ENCODE assay signal across 32 mouse cellular contexts in the genomic region with DNA sequence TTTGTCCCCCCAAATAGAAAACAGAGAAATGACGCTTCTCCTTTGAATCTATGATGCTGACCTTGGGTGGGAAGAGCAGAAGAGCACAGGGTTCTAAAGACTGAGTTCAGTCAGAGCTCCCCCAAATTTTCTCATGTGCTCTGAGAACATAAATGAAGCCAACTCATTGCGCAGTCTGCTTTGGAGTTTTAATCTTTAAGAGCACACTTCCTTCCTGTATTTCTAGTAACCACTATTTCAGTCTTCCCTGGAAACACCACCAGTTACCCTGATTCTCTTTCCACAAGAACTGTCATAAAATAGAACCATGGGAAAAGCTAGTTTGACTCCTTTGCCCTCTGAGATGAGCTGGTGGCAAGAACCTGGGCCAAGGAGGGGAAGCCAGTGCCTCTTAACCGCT.
A peak's percentile ranks its signal among the peaks of the same experiment; 100 is the strongest.
DNase-seq lines count a peak whose midpoint lies in the region; ATAC-seq and TF ChIP-seq lines count a peak whose summit lies in the region.
"Had no signal": no experiment of that assay in that cellular context is flagged by ENCODE, and none has a peak within 500 bp of the region (broad histone marks: within the 10 kb centered on the region; RNA-seq: fewer than 3 reads in every experiment).

No protein-coding gene starts in this region.

- H3K79me2 ChIP-seq in MEL (ENCODE audit: control insufficient read depth, insufficient read depth, low read length, poor library complexity), result no peaks in the 10 kb centered on the region

- no peak for DNase-seq in heart, postnatal 0 days (ENCODE audit: low spot score)
- DNase-seq in heart, postnatal 25 days (ENCODE audit: low spot score), result no peak
- peak; percentile 50 for DNase-seq in MEL (ENCODE audit: low read depth, low spot score)
- no peak for DNase-seq in gastrocnemius, adult 18-20 months (ENCODE audit: low spot score)
- no peak for DNase-seq in liver, embryonic 11.5 days (ENCODE audit: low spot score)
- no peak for DNase-seq in left cerebral cortex, postnatal 25 days (ENCODE audit: low spot score in 2 of 2)
- DNase-seq: adrenal gland, postnatal 25 days; cerebellum, adult 2 months; cerebellum, postnatal 36 days; heart, postnatal 14 days; kidney, adult 8-10 months; kidney, postnatal 14 days; layer of hippocampus, adult 9-11 months; liver, embryonic 13.5 days; lung, adult 2 months; lung, postnatal 10 days; retina, postnatal 1 day; right cerebral cortex, postnatal 14 days; thymus, postnatal 4 days had no signal

- TF ChIP-seq EP300 in heart, postnatal 0 days (IDR thresholded peaks at IDR 0.05; ENCODE audit: low read depth), result no peak
- TF ChIP-seq EP300 in MEL (IDR thresholded peaks at IDR 0.05; ENCODE audit: low read depth in 1 of 2, low read length in 2 of 2), result 0 out of 4 replicates have a peak, but pooled peaks have one; percentile 24 to 34

- H3K9me3 ChIP-seq in heart, postnatal 0 days (replicated peaks; ENCODE audit: control insufficient read depth, low read length), result no peaks in the 10 kb centered on the region
- H3K9me3 ChIP-seq in MEL (replicated peaks; ENCODE audit: insufficient read depth, low read length), result no peaks in the 10 kb centered on the region
- no peaks in the 10 kb centered on the region for H3K9me3 ChIP-seq in liver, embryonic 11.5 days (ENCODE audit: control insufficient read depth, low read length)
- H3K9me3 ChIP-seq: embryonic facial prominence, embryonic 13.5 days; forebrain, embryonic 10.5 days; forebrain, embryonic 15.5 days; hindbrain, embryonic 13.5 days; limb, embryonic 13.5 days; liver, embryonic 13.5 days; midbrain, embryonic 10.5 days; midbrain, embryonic 15.5 days; neural tube, embryonic 15.5 days had no signal

- no peak overlapping the region for H3K4me2 ChIP-seq in heart, postnatal 0 days (ENCODE audit: low read depth, low read length)
- H3K4me2 ChIP-seq in liver, embryonic 11.5 days, result no peak overlapping the region
- H3K4me2 ChIP-seq: embryonic facial prominence, embryonic 13.5 days; forebrain, embryonic 15.5 days; heart, embryonic 11.5 days; hindbrain, embryonic 13.5 days; limb, embryonic 13.5 days; liver, embryonic 13.5 days; midbrain, embryonic 15.5 days; neural tube, embryonic 15.5 days had no signal

- WGBS in heart, postnatal 0 days, result 46% methylated on average over 3 of the region's 3 CpGs
- 54% methylated on average over 3 of the region's 3 CpGs for WGBS in liver, embryonic 11.5 days

- H3K9ac ChIP-seq in heart, postnatal 0 days (replicated peaks; ENCODE audit: low read depth, low read length), result no peak overlapping the region
- no peak overlapping the region for H3K9ac ChIP-seq in MEL (ENCODE audit: control insufficient read depth, low read depth, low read length, poor library complexity, severe bottlenecking)
- no peak overlapping the region for H3K9ac ChIP-seq in liver, embryonic 11.5 days (ENCODE audit: low read depth, low read length)
- H3K9ac ChIP-seq: embryonic facial prominence, embryonic 13.5 days; forebrain, embryonic 15.5 days; hindbrain, embryonic 13.5 days; limb, embryonic 13.5 days; liver, embryonic 13.5 days; midbrain, embryonic 15.5 days; neural tube, embryonic 15.5 days had no signal

- TF ChIP-seq RAD21 in MEL (IDR thresholded peaks at IDR 0.05; ENCODE audit: low read depth, low read length), result no peak

- no peak for TF ChIP-seq POLR2A in MEL (IDR thresholded peaks at IDR 0.05; ENCODE audit: control insufficient read depth in 1 of 2, insufficient read depth in 1 of 2, low read depth in 1 of 2, low read length in 2 of 2, poor library complexity in 1 of 2)

- intact Hi-C loops in heart, postnatal 25 days (cut with DNase I), result no loop called here
- intact Hi-C loops in left cerebral cortex, postnatal 25 days (cut with DNase I), result no loop called here

- H3K36me3 ChIP-seq in heart, postnatal 0 days (replicated peaks; ENCODE audit: control insufficient read depth, insufficient read depth, low read length), result no peaks in the 10 kb centered on the region
- peaks cover 0 to 14% of the 10 kb centered on the region in 2 experiments; a peak in 2 of 4 replicates for H3K36me3 ChIP-seq in MEL (ENCODE audit: control insufficient read depth in 1 of 2, insufficient read depth in 2 of 2, low read length in 2 of 2)
- H3K36me3 ChIP-seq in liver, embryonic 11.5 days (ENCODE audit: control insufficient read depth, insufficient read depth, low read length), result no peaks in the 10 kb centered on the region
- H3K36me3 ChIP-seq: embryonic facial prominence, embryonic 13.5 days; forebrain, embryonic 10.5 days; forebrain, embryonic 15.5 days; hindbrain, embryonic 13.5 days; limb, embryonic 13.5 days; liver, embryonic 13.5 days; midbrain, embryonic 10.5 days; midbrain, embryonic 15.5 days; neural tube, embryonic 15.5 days had no signal

- H3K27me3 ChIP-seq in heart, postnatal 0 days (ENCODE audit: control insufficient read depth, insufficient read depth, low read length), result no peaks in the 10 kb centered on the region
- no peaks in the 10 kb centered on the region for H3K27me3 ChIP-seq in MEL (ENCODE audit: control insufficient read depth in 1 of 2, insufficient read depth in 2 of 2, low read length in 2 of 2)
- no peaks in the 10 kb centered on the region for H3K27me3 ChIP-seq in liver, embryonic 11.5 days (replicated peaks; ENCODE audit: control insufficient read depth, insufficient read depth, low read length)
- H3K27me3 ChIP-seq: CH12.LX; embryonic facial prominence, embryonic 13.5 days; forebrain, embryonic 15.5 days; hindbrain, embryonic 13.5 days; limb, embryonic 13.5 days; liver, embryonic 13.5 days; midbrain, embryonic 15.5 days; neural tube, embryonic 15.5 days; Patski had no signal

- no peaks in the 10 kb centered on the region; the same call in 1 of the 2 replicates for H3K4me1 ChIP-seq in heart, postnatal 0 days (ENCODE audit: control insufficient read depth, insufficient read depth)
- peaks cover 6 to 15% of the 10 kb centered on the region in 2 experiments for H3K4me1 ChIP-seq in MEL (ENCODE audit: control insufficient read depth in 1 of 2, insufficient read depth in 2 of 2, low read length in 2 of 2)
- no peaks in the 10 kb centered on the region; the same call in 1 of the 2 replicates for H3K4me1 ChIP-seq in liver, embryonic 11.5 days (replicated peaks; ENCODE audit: control insufficient read depth, insufficient read depth, low read length)
- H3K4me1 ChIP-seq: liver, embryonic 13.5 days had no signal

- no peak for TF ChIP-seq CTCF in heart, postnatal 0 days (IDR thresholded peaks at IDR 0.05; ENCODE audit: low read depth)
- no peak for TF ChIP-seq CTCF in MEL (IDR thresholded peaks at IDR 0.05 in 2 of 3, conservative IDR thresholded peaks at IDR 0.05 in 1 of 3; ENCODE audit: control insufficient read depth in 1 of 3, insufficient read depth in 1 of 3, low read depth in 2 of 3, low read length in 3 of 3, poor library complexity in 1 of 3, severe bottlenecking in 1 of 3)

- no peak overlapping the region for H3K4me3 ChIP-seq in heart, postnatal 0 days (ENCODE audit: low read depth, low read length)
- no peak overlapping the region for H3K4me3 ChIP-seq in MEL (ENCODE audit: control insufficient read depth in 1 of 2, insufficient read depth in 1 of 2, low read depth in 2 of 2, low read length in 2 of 2)
- no peak overlapping the region for H3K4me3 ChIP-seq in liver, embryonic 11.5 days (ENCODE audit: low read depth, low read length)
- H3K4me3 ChIP-seq: embryonic facial prominence, embryonic 13.5 days; forebrain, embryonic 10.5 days; forebrain, embryonic 15.5 days; hindbrain, embryonic 13.5 days; limb, embryonic 13.5 days; liver, embryonic 13.5 days; midbrain, embryonic 10.5 days; midbrain, embryonic 15.5 days; neural tube, embryonic 15.5 days had no signal

- H3K27ac ChIP-seq in heart, postnatal 0 days (ENCODE audit: low read depth), result 0 out of 2 replicates have a peak overlapping the region, but pooled peaks have one; percentile 2
- no peak overlapping the region for H3K27ac ChIP-seq in MEL (ENCODE audit: control insufficient read depth, low read depth, low read length)
- no peak overlapping the region for H3K27ac ChIP-seq in liver, embryonic 11.5 days (ENCODE audit: low read depth, low read length)
- H3K27ac ChIP-seq: embryonic facial prominence, embryonic 13.5 days; forebrain, embryonic 10.5 days; forebrain, embryonic 15.5 days; hindbrain, embryonic 13.5 days; limb, embryonic 13.5 days; liver, embryonic 13.5 days; midbrain, embryonic 10.5 days; midbrain, embryonic 15.5 days; neural tube, embryonic 15.5 days had no signal

- no peak for ATAC-seq in heart, postnatal 0 days (ENCODE audit: insufficient read depth, low read depth)
- ATAC-seq in common myeloid progenitor, adult 5-6 weeks (replicated peaks; ENCODE audit: low read depth, poor library complexity, severe bottlenecking), result peak; percentile 85
- ATAC-seq in liver, embryonic 11.5 days (replicated peaks; ENCODE audit: low FRiP score), result no peak
- ATAC-seq: forebrain, embryonic 15.5 days; intestine, embryonic 16.5 days; midbrain, embryonic 15.5 days; Patski had no signal

TF ChIP-seq in MEL, 35 proteins besides CTCF, POLR2A, EP300 and RAD21:
- TF ChIP-seq TAL1 (IDR thresholded peaks at IDR 0.05; ENCODE audit: low read length), result peak; percentile 33; the same call in 1 of the 2 replicates
- no peak for TF ChIP-seq UBTF (IDR thresholded peaks at IDR 0.05; ENCODE audit: borderline replicate concordance, insufficient read depth, low read depth, low read length)
- TF ChIP-seq MAX (IDR thresholded peaks at IDR 0.05; ENCODE audit: low read length), result no peak
- peak; percentile 29; the same call in 1 of the 2 replicates for TF ChIP-seq GATA1 (IDR thresholded peaks at IDR 0.05; ENCODE audit: low read depth, low read length)
